ENCODE assay signal across 8 mouse cellular contexts in the genomic region with DNA sequence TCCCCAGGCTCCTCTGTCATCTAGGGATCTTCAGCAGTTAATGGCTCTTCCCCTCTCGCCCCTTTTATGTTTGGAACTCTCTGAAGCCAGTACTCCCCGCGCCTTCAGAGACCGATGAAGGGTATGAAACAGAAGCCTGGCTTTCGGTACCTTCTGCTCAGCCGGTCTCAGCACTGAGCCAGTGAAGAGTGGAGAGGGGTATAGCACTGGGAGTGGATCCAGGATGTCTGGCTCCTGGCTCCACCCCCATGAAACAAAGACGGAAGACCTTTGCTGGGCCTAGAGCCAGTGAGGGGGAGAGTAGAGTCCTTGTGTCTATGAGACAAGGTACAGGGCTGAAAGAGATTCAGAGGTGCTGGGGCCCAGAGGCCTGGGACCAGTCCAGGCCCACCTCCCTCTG. TPM values are rescaled to one million over a fixed set of nuclear protein-coding genes. Genes with fewer than 3 reads are reported as not detected.
A peak's percentile ranks its signal among the peaks of the same experiment; 100 is the strongest.
DNase-seq lines count a peak whose midpoint lies in the region; ATAC-seq lines count a peak whose summit lies in the region.

No protein-coding gene starts in this region.

- ATAC-seq in neural tube, embryonic 13.5 days (ENCODE audit: low read depth), result peak; percentile 55
- ATAC-seq in heart, embryonic 11.5 days (replicated peaks; ENCODE audit: insufficient number of reproducible peaks, low FRiP score, low TSS enrichment), result no peak; the same call in 1 of the 2 replicates
- peak; percentile 30 for ATAC-seq in megakaryocyte, adult 5-6 weeks (ENCODE audit: poor library complexity, severe bottlenecking)

- H3K9me3 ChIP-seq in neural tube, embryonic 13.5 days, result no peaks in the 10 kb centered on the region
- no peaks in the 10 kb centered on the region for H3K9me3 ChIP-seq in heart, embryonic 11.5 days (replicated peaks; ENCODE audit: control insufficient read depth, low read length)

- no peak overlapping the region for H3K4me2 ChIP-seq in neural tube, embryonic 13.5 days
- no peak overlapping the region; the same call in 1 of the 2 replicates for H3K4me2 ChIP-seq in heart, embryonic 11.5 days

- no peak overlapping the region for H3K4me3 ChIP-seq in neural tube, embryonic 13.5 days
- H3K4me3 ChIP-seq in heart, embryonic 11.5 days (ENCODE audit: low read depth, low read length), result no peak overlapping the region

- DNase-seq in neural tube, embryonic 10.5 days (ENCODE audit: extremely low spot score, low spot score), result no peak
- DNase-seq in kidney, adult 9 months, result peak; percentile 43
- no peak for DNase-seq in natural killer cell, adult 2 months (ENCODE audit: low spot score in 2 of 2)
- no peak for DNase-seq in right cerebral cortex, adult 18-20 months
- no peak for DNase-seq in thymus, postnatal 10 days (ENCODE audit: low spot score in 2 of 2)

- H3K27ac ChIP-seq in neural tube, embryonic 13.5 days (replicated peaks), result no peak overlapping the region
- H3K27ac ChIP-seq in heart, embryonic 11.5 days (ENCODE audit: low read depth, low read length), result 0 out of 2 replicates have a peak overlapping the region, but pooled peaks have one; percentile 0

- WGBS in neural tube, embryonic 13.5 days, result 73% methylated on average over 7 of the region's 7 CpGs
- WGBS in heart, embryonic 11.5 days (ENCODE audit: insufficient replicate concordance), result 74% methylated on average over 7 of the region's 7 CpGs

- no peaks in the 10 kb centered on the region for H3K36me3 ChIP-seq in neural tube, embryonic 13.5 days
- H3K36me3 ChIP-seq in heart, embryonic 11.5 days (ENCODE audit: control insufficient read depth, insufficient read depth, low read length), result no peaks in the 10 kb centered on the region

- H3K27me3 ChIP-seq in neural tube, embryonic 13.5 days, result no peaks in the 10 kb centered on the region
- H3K27me3 ChIP-seq in heart, embryonic 11.5 days (ENCODE audit: control insufficient read depth, insufficient read depth, low read length), result no peaks in the 10 kb centered on the region

- no peak overlapping the region for H3K9ac ChIP-seq in neural tube, embryonic 13.5 days
- H3K9ac ChIP-seq in heart, embryonic 11.5 days (ENCODE audit: low read depth, low read length), result 0 out of 2 replicates have a peak overlapping the region, but pooled peaks have one; percentile 46

- H3K4me1 ChIP-seq in neural tube, embryonic 13.5 days (replicated peaks), result no peaks in the 10 kb centered on the region; the same call in none of the 2 replicates
- H3K4me1 ChIP-seq in heart, embryonic 11.5 days (ENCODE audit: control insufficient read depth, insufficient read depth, low read length), result no peaks in the 10 kb centered on the region; the same call in 1 of the 2 replicates

RNA-seq across cellular contexts. Expression of gene Cngb1, which starts 12.5 kb away (rescaled TPM):
- 0.39 and 0.82 TPM in 2 replicates for polyA plus RNA-seq in neural tube, embryonic 13.5 days (2015; fragmentation: Nextera tagmentation; extraction: Ambion mirVana)
- 0.82 TPM in 1 of 2 replicates, not detected in the other for polyA plus RNA-seq in heart, embryonic 11.5 days (2014; fragmentation: Nextera tagmentation; extraction: Ambion mirVana)
- 0.96 TPM in 1 of 2 replicates, not detected in the other for total RNA-seq in megakaryocyte, adult 5-6 weeks (2015)
- total RNA-seq in megakaryocyte, adult 5-6 weeks (2017), result 0.20 TPM in 1 of 2 replicates, not detected in the other

RNA-seq across cellular contexts. Expression of gene Tepp, which starts 16.5 kb away (rescaled TPM):
- polyA plus RNA-seq in neural tube, embryonic 13.5 days (2015; fragmentation: Nextera tagmentation; extraction: Ambion mirVana), result 0.70 TPM in 1 of 2 replicates, not detected in the other
- polyA plus RNA-seq in heart, embryonic 11.5 days (2014; fragmentation: Nextera tagmentation; extraction: Ambion mirVana), result not detected in 2 replicates
- total RNA-seq in megakaryocyte, adult 5-6 weeks (2015), result 0.36 TPM in 1 of 2 replicates, not detected in the other
- total RNA-seq in megakaryocyte, adult 5-6 weeks (2017), result not detected in 2 replicates

RNA-seq across cellular contexts. Expression of gene Zfp319, which starts 37.9 kb away (rescaled TPM):
- polyA plus RNA-seq in neural tube, embryonic 13.5 days (2015; fragmentation: Nextera tagmentation; extraction: Ambion mirVana), result 15.4 and 16.0 TPM in 2 replicates
- 4.4 and 5.9 TPM in 2 replicates for polyA plus RNA-seq in heart, embryonic 11.5 days (2014; fragmentation: Nextera tagmentation; extraction: Ambion mirVana)
- total RNA-seq in megakaryocyte, adult 5-6 weeks (2015), result 5.6 and 6.7 TPM in 2 replicates
- total RNA-seq in megakaryocyte, adult 5-6 weeks (2017), result 3.7 and 4.2 TPM in 2 replicates

RNA-seq across cellular contexts. Expression of gene Usb1, which starts 38.2 kb away (rescaled TPM):
- 34.3 and 35.5 TPM in 2 replicates for polyA plus RNA-seq in neural tube, embryonic 13.5 days (2015; fragmentation: Nextera tagmentation; extraction: Ambion mirVana)
- polyA plus RNA-seq in heart, embryonic 11.5 days (2014; fragmentation: Nextera tagmentation; extraction: Ambion mirVana), result 26.3 and 27.2 TPM in 2 replicates
- total RNA-seq in megakaryocyte, adult 5-6 weeks (2015), result 28.2 and 32.4 TPM in 2 replicates
- 29.0 and 29.5 TPM in 2 replicates for total RNA-seq in megakaryocyte, adult 5-6 weeks (2017)

RNA-seq across cellular contexts. Expression of gene Mmp15, which starts 58.2 kb away (rescaled TPM):
- 26.9 and 29.1 TPM in 2 replicates for polyA plus RNA-seq in neural tube, embryonic 13.5 days (2015; fragmentation: Nextera tagmentation; extraction: Ambion mirVana)
- polyA plus RNA-seq in heart, embryonic 11.5 days (2014; fragmentation: Nextera tagmentation; extraction: Ambion mirVana), result 38.1 and 43.1 TPM in 2 replicates
- not detected in 2 replicates for total RNA-seq in megakaryocyte, adult 5-6 weeks (2015)
- total RNA-seq in megakaryocyte, adult 5-6 weeks (2017), result not detected in 2 replicates
